Mouse (Mus musculus): ENCODE results near the gene N6amt1. TPM values are rescaled to one million over a fixed set of nuclear protein-coding genes. Genes with fewer than 3 reads are reported as not detected.

The N6amt1 gene
- total RNA-seq (2023) = 1 to 10 TPM; 3.4 to 4.0 TPM

DNA sequence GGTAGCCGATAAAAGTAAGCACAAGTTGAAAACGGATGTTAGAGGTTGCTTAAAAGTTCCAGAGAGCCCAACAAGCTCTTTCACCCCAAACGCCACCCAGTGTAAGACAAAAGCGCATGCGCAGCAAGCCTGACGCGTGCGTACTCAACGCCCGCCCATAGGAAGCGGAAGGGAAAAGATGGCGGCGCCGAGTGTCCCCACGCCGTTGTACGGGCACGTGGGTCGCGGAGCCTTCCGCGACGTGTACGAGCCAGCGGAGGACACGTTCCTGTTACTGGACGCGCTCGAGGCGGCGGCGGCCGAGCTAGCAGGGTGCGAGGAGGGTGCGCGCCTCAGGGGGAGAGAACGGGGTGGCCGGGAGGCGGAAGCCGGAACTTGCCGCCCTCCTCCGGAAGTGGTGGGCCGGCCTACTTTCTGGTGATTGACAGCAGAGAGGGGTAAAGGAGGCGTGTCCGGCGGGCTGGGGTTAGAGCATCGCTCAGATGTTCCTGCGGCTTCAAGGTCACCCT, at the start of gene N6amt1:
Gene N6amt1 (plus strand): TSS at position 111 of the 509 bp plus-strand sequence.

Other genes with a start within 250 kb of the N6amt1 start
- 10 to 100 TPM; 27.4 to 28.0 TPM for gene Ltn1, start 78.4 kb downstream of the N6amt1 start, total RNA-seq (2023)
- gene Rwdd2b, start 86.4 kb downstream of the N6amt1 start, total RNA-seq (2023) = 1 to 10 TPM; 3.7 to 3.8 TPM
- 10 to 100 TPM; 38.4 to 40.8 TPM for gene Usp16, start 100.5 kb downstream of the N6amt1 start, total RNA-seq (2023)
- gene Cct8, start 141.7 kb downstream of the N6amt1 start, total RNA-seq (2023) = 100 to 1,000 TPM in 1 of 2 experiments, 10 to 100 TPM in 1; 96.4 to 102 TPM
- not detected for gene Map3k7cl, start 199.1 kb downstream of the N6amt1 start, total RNA-seq (2023)

Measured in neutrophil, adult 83 days (primary cell).